Mouse (Mus musculus): ENCODE measurements at regions not wholly inside any gene's neighbourhood (a gene's known extent, or its start where the extent isn't known, plus 50 kb on each side); places are given as distances from the start of the nearest gene placed in this dataset.

- H3K36me3 ChIP-seq (ENCODE audit: control insufficient read depth, insufficient read depth, low read length) = no peaks in the 10 kb centered on the region
- no peaks in the 10 kb centered on the region for H3K27me3 ChIP-seq (replicated peaks; ENCODE audit: control insufficient read depth, insufficient read depth, low read length)
- no peak overlapping the region for H3K27ac ChIP-seq (ENCODE audit: low read depth, low read length)
- H3K4me2 ChIP-seq (ENCODE audit: low read length) = no peak overlapping the region
- H3K4me1 ChIP-seq (ENCODE audit: control insufficient read depth, insufficient read depth, low read length) = peaks cover 7% of the 10 kb centered on the region
- H3K4me3 ChIP-seq (ENCODE audit: low read depth, low read length) = no peak overlapping the region
- no peaks in the 10 kb centered on the region for H3K9me3 ChIP-seq (replicated peaks; ENCODE audit: control insufficient read depth, low read length)
- 83% methylated on average over 9 of the region's 9 CpGs for WGBS
- ATAC-seq (no peak), DNase-seq (ENCODE audit: low spot score) (no peak)
- 0 out of 2 replicates have a peak overlapping the region, but pooled peaks have one; percentile 21 for H3K9ac ChIP-seq (ENCODE audit: low read length)
These were observed 353.6 kb downstream of the Efnb2 start for GRCm38 (mm10) chr8:8307487-8307886.

- H3K27ac ChIP-seq (ENCODE audit: low read depth, low read length) = no peak overlapping the region
- ATAC-seq (no peak), DNase-seq (ENCODE audit: low spot score) (no peak)
- WGBS = 62% methylated on average over 6 of the region's 6 CpGs
- no peaks in the 10 kb centered on the region for H3K27me3 ChIP-seq (replicated peaks; ENCODE audit: control insufficient read depth, insufficient read depth, low read length)
- no peaks in the 10 kb centered on the region for H3K9me3 ChIP-seq (replicated peaks; ENCODE audit: control insufficient read depth, low read length)
- H3K4me3 ChIP-seq (ENCODE audit: low read depth, low read length) = no peak overlapping the region
- no peak overlapping the region for H3K9ac ChIP-seq (ENCODE audit: low read length)
- H3K36me3 ChIP-seq (ENCODE audit: control insufficient read depth, insufficient read depth, low read length) = no peaks in the 10 kb centered on the region
- H3K4me1 ChIP-seq (ENCODE audit: control insufficient read depth, insufficient read depth, low read length) = no peaks in the 10 kb centered on the region
- H3K4me2 ChIP-seq (ENCODE audit: low read length) = no peak overlapping the region
These were observed 360.9 kb downstream of the Efnb2 start for GRCm38 (mm10) chr8:8299965-8300767.

- Histone ChIP-seq H3K27me3 (replicated peaks; ENCODE audit: control insufficient read depth, insufficient read depth, low read length) (no peaks in the 10 kb centered on the region), H3K9ac (ENCODE audit: low read length) (no peak overlapping the region), H3K36me3 (ENCODE audit: control insufficient read depth, insufficient read depth, low read length) (no peaks in the 10 kb centered on the region), H3K4me3 (ENCODE audit: low read depth, low read length) (no peak overlapping the region), H3K4me1 (ENCODE audit: control insufficient read depth, insufficient read depth, low read length) (no peaks in the 10 kb centered on the region), H3K27ac (ENCODE audit: low read depth, low read length) (no peak overlapping the region), H3K9me3 (replicated peaks; ENCODE audit: control insufficient read depth, low read length) (no peaks in the 10 kb centered on the region), H3K4me2 (ENCODE audit: low read length) (no peak overlapping the region)
- ATAC-seq (no peak), DNase-seq (ENCODE audit: low spot score) (no peak)
- 74% methylated on average over 6 of the region's 6 CpGs for WGBS
These were observed 368.3 kb downstream of the Efnb2 start for GRCm38 (mm10) chr8:8292577-8293247.

- Histone ChIP-seq H3K27ac (ENCODE audit: low read depth, low read length) (no peak overlapping the region), H3K4me1 (ENCODE audit: control insufficient read depth, insufficient read depth, low read length) (no peaks in the 10 kb centered on the region), H3K4me3 (ENCODE audit: low read depth, low read length) (no peak overlapping the region), H3K9me3 (replicated peaks; ENCODE audit: control insufficient read depth, low read length) (no peaks in the 10 kb centered on the region), H3K4me2 (ENCODE audit: low read length) (no peak overlapping the region), H3K36me3 (ENCODE audit: control insufficient read depth, insufficient read depth, low read length) (no peaks in the 10 kb centered on the region), H3K9ac (ENCODE audit: low read length) (no peak overlapping the region), H3K27me3 (replicated peaks; ENCODE audit: control insufficient read depth, insufficient read depth, low read length) (no peaks in the 10 kb centered on the region)
- no peak for ATAC-seq
- 77% methylated on average over 4 of the region's 4 CpGs for WGBS
- DNase-seq (ENCODE audit: low spot score) = no peak
These were observed 375.2 kb downstream of the Efnb2 start for GRCm38 (mm10) chr8:8285876-8286275.

GRCm38 (mm10) chr8:8274987-8275386 lies 386.1 kb downstream of the Efnb2 start:
- Histone ChIP-seq H3K4me1 (ENCODE audit: control insufficient read depth, insufficient read depth, low read length) (no peaks in the 10 kb centered on the region), H3K4me2 (ENCODE audit: low read length) (no peak overlapping the region), H3K27me3 (replicated peaks; ENCODE audit: control insufficient read depth, insufficient read depth, low read length) (no peaks in the 10 kb centered on the region), H3K9ac (ENCODE audit: low read length) (no peak overlapping the region), H3K27ac (ENCODE audit: low read depth, low read length) (no peak overlapping the region), H3K36me3 (ENCODE audit: control insufficient read depth, insufficient read depth, low read length) (no peaks in the 10 kb centered on the region), H3K9me3 (replicated peaks; ENCODE audit: control insufficient read depth, low read length) (no peaks in the 10 kb centered on the region), H3K4me3 (ENCODE audit: low read depth, low read length) (no peak overlapping the region)
- DNase-seq (ENCODE audit: low spot score) (no peak), ATAC-seq (no peak)
- WGBS = 78% methylated on average over 1 of the region's 1 CpGs

GRCm38 (mm10) chr8:8274211-8274641 lies 386.8 kb downstream of the Efnb2 start:
- H3K27ac ChIP-seq (ENCODE audit: low read depth, low read length) = no peak overlapping the region
- DNase-seq (ENCODE audit: low spot score) (peak; percentile 13), ATAC-seq (no peak)
- H3K4me3 ChIP-seq (ENCODE audit: low read depth, low read length) = no peak overlapping the region
- no peak overlapping the region for H3K9ac ChIP-seq (ENCODE audit: low read length)
- H3K36me3 ChIP-seq (ENCODE audit: control insufficient read depth, insufficient read depth, low read length) = no peaks in the 10 kb centered on the region
- no peaks in the 10 kb centered on the region for H3K4me1 ChIP-seq (ENCODE audit: control insufficient read depth, insufficient read depth, low read length)
- no peak overlapping the region for H3K4me2 ChIP-seq (ENCODE audit: low read length)
- H3K9me3 ChIP-seq (replicated peaks; ENCODE audit: control insufficient read depth, low read length) = no peaks in the 10 kb centered on the region
- 74% methylated on average over 3 of the region's 3 CpGs for WGBS
- no peaks in the 10 kb centered on the region for H3K27me3 ChIP-seq (replicated peaks; ENCODE audit: control insufficient read depth, insufficient read depth, low read length)

GRCm38 (mm10) chr8:8258855-8259254 lies 402.2 kb downstream of the Efnb2 start:
- H3K9ac ChIP-seq (ENCODE audit: low read length) = no peak overlapping the region
- no peaks in the 10 kb centered on the region for H3K27me3 ChIP-seq (replicated peaks; ENCODE audit: control insufficient read depth, insufficient read depth, low read length)
- H3K4me2 ChIP-seq (ENCODE audit: low read length) = no peak overlapping the region
- H3K9me3 ChIP-seq (replicated peaks; ENCODE audit: control insufficient read depth, low read length) = no peaks in the 10 kb centered on the region
- H3K4me1 ChIP-seq (ENCODE audit: control insufficient read depth, insufficient read depth, low read length) = peaks cover 4% of the 10 kb centered on the region; the same call in 1 of the 2 replicates
- no peak overlapping the region for H3K4me3 ChIP-seq (ENCODE audit: low read depth, low read length)
- 49% methylated on average over 7 of the region's 7 CpGs for WGBS
- no peaks in the 10 kb centered on the region for H3K36me3 ChIP-seq (ENCODE audit: control insufficient read depth, insufficient read depth, low read length)
- no peak for DNase-seq (ENCODE audit: low spot score)
- no peak for ATAC-seq
- H3K27ac ChIP-seq (ENCODE audit: low read depth, low read length) = no peak overlapping the region

- H3K9me3 ChIP-seq (replicated peaks; ENCODE audit: control insufficient read depth, low read length) = no peaks in the 10 kb centered on the region
- no peak overlapping the region for H3K9ac ChIP-seq (ENCODE audit: low read length)
- H3K36me3 ChIP-seq (ENCODE audit: control insufficient read depth, insufficient read depth, low read length) = no peaks in the 10 kb centered on the region
- H3K27ac ChIP-seq (ENCODE audit: low read depth, low read length) = no peak overlapping the region
- ATAC-seq (peak; percentile 37; the same call in 1 of the 2 replicates), DNase-seq (ENCODE audit: low spot score) (peak; percentile 28)
- no peak overlapping the region for H3K4me3 ChIP-seq (ENCODE audit: low read depth, low read length)
- H3K27me3 ChIP-seq (replicated peaks; ENCODE audit: control insufficient read depth, insufficient read depth, low read length) = no peaks in the 10 kb centered on the region
- 3% methylated on average over 9 of the region's 9 CpGs for whole genome bisulfite sequencing
- peaks cover 4% of the 10 kb centered on the region; the same call in 1 of the 2 replicates for H3K4me1 ChIP-seq (ENCODE audit: control insufficient read depth, insufficient read depth, low read length)
- 0 out of 2 replicates have a peak overlapping the region, but pooled peaks have one; percentile 18 for H3K4me2 ChIP-seq (ENCODE audit: low read length)
These were observed 402.8 kb downstream of the Efnb2 start for GRCm38 (mm10) chr8:8258231-8258638.

- no peak for DNase-seq (ENCODE audit: low spot score)
- 40% methylated on average over 1 of the region's 1 CpGs for WGBS
- Histone ChIP-seq H3K36me3 (ENCODE audit: control insufficient read depth, insufficient read depth, low read length) (no peaks in the 10 kb centered on the region), H3K4me2 (ENCODE audit: low read length) (no peak overlapping the region), H3K4me3 (ENCODE audit: low read depth, low read length) (no peak overlapping the region), H3K27ac (ENCODE audit: low read depth, low read length) (no peak overlapping the region), H3K9me3 (replicated peaks; ENCODE audit: control insufficient read depth, low read length) (no peaks in the 10 kb centered on the region), H3K9ac (ENCODE audit: low read length) (no peak overlapping the region), H3K27me3 (replicated peaks; ENCODE audit: control insufficient read depth, insufficient read depth, low read length) (no peaks in the 10 kb centered on the region), H3K4me1 (ENCODE audit: control insufficient read depth, insufficient read depth, low read length) (peaks cover 4% of the 10 kb centered on the region; the same call in 1 of the 2 replicates)
- no peak for ATAC-seq
These were observed 404.7 kb downstream of the Efnb2 start for GRCm38 (mm10) chr8:8256327-8256726.

All from forebrain, embryonic 14.5 days (tissue).